Mouse (Mus musculus): ENCODE measurements around the gene Metap2. TPM values are rescaled to one million over a fixed set of nuclear protein-coding genes. Genes with fewer than 3 reads are reported as not detected.
"Not testable (repeated sequence)": the region's sequence is repeated elsewhere in the genome, so short reads cannot be mapped to it uniquely, and the experiment has no call there.

Gene Metap2
- polyA plus RNA-seq, 1 experiment from 2014 or later, result 190 TPM

DNA sequence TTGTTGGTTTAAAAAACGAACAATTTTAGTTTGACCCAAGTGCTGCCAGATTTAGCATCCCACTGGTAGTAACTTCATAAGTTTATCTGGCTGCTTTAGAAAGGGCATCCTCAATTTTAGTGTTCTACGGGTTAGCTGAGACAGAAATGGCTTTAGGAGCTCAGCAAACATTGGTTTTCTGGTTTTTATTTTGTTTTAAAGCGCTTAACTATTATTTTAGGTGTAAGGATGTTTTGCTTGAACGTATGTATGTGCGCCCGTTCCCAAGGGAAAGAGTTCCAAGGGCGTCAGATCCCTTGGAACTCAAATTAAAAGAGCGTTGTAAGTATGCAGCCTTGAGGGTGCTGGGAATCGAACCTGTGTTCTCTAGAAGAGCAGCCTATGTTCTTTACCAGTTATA lies 64.1 kb downstream of the Metap2 start:
- H3K27me3 ChIP-seq, result peaks cover 22% of the 10 kb centered on the region
- no peak overlapping the region for H3K4me3 ChIP-seq
- no peak overlapping the region for H3K4me2 ChIP-seq (replicated peaks)

DNA sequence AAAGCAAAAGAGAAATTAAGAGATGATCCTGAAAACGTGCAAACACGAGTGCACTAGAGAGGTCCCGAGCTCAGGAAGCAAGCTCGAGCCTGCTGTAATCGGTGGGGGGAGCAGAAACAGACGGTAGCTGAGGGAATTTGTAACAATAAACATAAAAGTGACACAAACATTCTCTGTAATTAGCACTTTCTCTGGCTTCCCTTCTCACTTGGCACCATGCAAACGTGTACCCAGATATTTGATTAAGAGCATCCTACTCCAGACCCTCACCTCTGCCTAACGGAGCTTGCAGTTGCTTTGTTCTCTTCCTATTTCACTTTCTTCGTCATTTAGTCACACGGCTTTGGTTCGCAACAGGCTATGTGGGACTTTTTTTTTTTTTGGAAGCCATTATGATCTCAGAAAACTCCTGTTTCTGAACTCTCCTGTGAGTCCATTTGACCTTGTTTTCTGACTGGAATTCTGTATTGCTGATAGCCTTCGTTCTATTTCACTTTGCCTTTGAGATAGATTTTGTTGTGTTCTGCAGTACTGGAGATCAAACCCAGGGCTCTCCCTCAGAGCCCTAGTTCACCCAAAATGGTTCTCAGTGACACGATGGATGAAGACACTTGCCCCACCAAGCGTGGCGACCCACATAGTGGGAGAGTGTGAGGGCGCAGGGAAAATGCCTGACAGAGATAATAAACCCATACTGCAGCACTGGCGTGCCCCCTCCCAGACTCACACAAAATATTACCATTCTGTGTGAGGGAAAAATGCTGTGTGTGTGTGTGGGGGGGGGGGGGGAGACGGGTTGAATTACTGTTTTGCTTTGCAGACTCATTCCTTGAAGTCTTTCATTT lies 64.9 kb downstream of the Metap2 start:
- peaks cover 22% of the 10 kb centered on the region for H3K27me3 ChIP-seq

More for the DNA sequence above, 64.1 kb downstream of the Metap2 start:
- WGBS, result 35% methylated on average over 9 of the region's 9 CpGs
- Histone ChIP-seq H3K4me1 (peaks cover 8% of the 10 kb centered on the region; the same call in 1 of the 2 replicates), H3K36me3 (no peaks in the 10 kb centered on the region), H3K9ac (no peak overlapping the region), H3K9me3 (replicated peaks) (no peaks in the 10 kb centered on the region), H3K27ac (no peak overlapping the region)
- no peak for ATAC-seq (ENCODE audit: low FRiP score)

DNA sequence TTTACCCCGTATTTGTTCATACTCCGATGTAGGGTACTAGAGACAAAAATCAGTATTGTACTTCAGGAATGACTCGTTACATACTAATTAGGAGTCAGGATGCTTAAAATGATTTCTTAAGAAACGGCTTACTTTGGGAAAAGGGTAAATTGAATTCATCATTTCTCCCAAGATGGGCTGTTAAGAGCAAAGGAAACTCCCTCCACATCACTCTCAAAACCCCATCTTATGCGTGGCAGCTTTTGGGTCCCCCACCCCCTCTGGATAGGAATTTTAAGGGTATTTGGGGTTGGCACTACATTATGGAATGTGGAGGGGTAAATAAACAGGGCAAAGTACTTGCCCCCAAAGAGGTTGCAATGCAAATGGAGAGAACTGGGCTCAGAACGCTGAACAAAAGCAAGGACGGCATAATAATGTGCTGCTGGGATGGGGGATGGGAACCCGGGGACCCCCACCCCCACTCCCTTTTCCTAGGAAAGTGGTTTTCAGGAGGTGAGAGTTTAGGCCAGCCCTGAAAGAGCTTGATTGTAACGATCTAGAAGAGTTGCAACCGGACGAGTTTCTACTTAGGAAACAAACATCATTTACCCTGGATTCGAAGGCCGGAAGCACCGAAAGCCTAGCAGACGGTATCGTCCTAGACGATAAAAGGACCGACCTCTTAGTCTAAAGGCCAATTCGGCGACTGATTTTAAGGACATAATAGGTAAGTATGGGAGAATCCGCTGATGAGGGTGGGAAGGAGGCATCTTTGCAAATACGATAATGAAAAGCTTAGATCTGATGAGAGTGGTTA lies 65.8 kb downstream of the Metap2 start, which contains the start of gene Usp44:
Gene Usp44, plus strand, starts transcription at position 625 of the 799 bp plus-strand sequence.
- Histone ChIP-seq H3K27me3 (peaks cover 22% of the 10 kb centered on the region), H3K4me1 (peaks cover 8% of the 10 kb centered on the region; the same call in 1 of the 2 replicates), H3K4me3 (no peak within 1 kb of the TSS), H3K9me3 (replicated peaks) (no peaks in the 10 kb centered on the region), H3K36me3 (no peaks in the 10 kb centered on the region), H3K9ac (no peak within 1 kb of the TSS), H3K27ac (no peak within 1 kb of the TSS), H3K4me2 (replicated peaks) (peak within 1 kb of the TSS; percentile 27; the same call in 1 of the 2 replicates)
- ATAC-seq (ENCODE audit: low FRiP score), result no peak
- 8% methylated on average over 22 of the region's 22 CpGs for WGBS

More for the DNA sequence above, 64.9 kb downstream of the Metap2 start:
- H3K9ac ChIP-seq, result no peak overlapping the region
- no peaks in the 10 kb centered on the region for H3K36me3 ChIP-seq
- no peak overlapping the region for H3K4me3 ChIP-seq
- WGBS, result 4% methylated on average over 18 of the region's 18 CpGs
- no peaks in the 10 kb centered on the region for H3K9me3 ChIP-seq (replicated peaks)
- peaks cover 8% of the 10 kb centered on the region; the same call in 1 of the 2 replicates for H3K4me1 ChIP-seq
- peak overlapping the region; percentile 27; the same call in 1 of the 2 replicates for H3K4me2 ChIP-seq (replicated peaks)
- H3K27ac ChIP-seq, result no peak overlapping the region
- no peak for ATAC-seq (ENCODE audit: low FRiP score)

DNA sequence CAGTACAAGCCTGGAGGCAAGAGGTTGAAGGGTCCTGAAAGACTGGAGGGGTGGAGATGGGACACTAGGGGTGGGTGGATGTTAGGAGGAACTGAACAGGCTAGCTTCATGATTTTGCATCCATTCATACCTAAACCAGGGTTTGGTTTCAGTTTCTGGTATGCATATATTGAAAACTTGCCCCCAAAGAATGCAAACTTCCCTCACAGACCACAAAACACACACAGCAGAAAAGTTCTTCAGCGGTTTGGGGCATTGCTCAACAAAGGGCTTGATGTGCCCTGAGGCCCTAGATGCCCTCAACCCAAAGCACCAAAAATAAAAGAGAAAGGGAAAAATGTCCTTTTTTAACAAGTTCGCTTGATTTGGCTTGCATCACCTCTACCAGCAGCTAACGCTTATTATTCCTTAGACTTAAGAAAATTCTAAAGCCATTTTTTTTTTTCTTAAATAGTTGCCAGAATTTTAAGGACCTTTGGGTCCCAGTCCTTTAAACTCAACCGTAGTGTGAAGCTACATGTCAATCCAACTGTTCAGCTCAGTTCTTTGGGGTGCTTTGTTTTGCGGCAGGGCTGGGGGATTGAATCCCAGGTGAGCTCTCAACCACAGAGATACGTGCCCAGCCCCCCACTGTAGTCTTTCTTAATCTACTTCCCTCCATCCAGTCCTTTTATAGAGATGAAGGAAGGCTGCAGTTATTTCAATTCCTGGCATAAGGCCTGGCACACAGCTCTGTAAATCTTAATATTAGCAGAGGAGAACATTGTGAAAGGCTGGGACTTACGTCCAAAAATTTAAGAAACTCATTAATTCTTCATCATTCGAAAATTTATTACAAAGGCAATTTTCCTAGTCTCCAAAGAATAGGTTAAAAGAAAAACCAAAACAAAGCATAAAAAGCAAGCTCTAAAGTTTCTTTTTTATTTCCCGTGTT lies 66.7 kb downstream of the Metap2 start:
- H3K27ac ChIP-seq, result no peak overlapping the region
- WGBS, result 42% methylated on average over 9 of the region's 9 CpGs
- H3K4me1 ChIP-seq, result peaks cover 8% of the 10 kb centered on the region; the same call in 1 of the 2 replicates
- H3K9ac ChIP-seq, result no peak overlapping the region
- no peaks in the 10 kb centered on the region for H3K36me3 ChIP-seq
- no peak overlapping the region for H3K4me3 ChIP-seq
- no peak for ATAC-seq (ENCODE audit: low FRiP score)
- no peak overlapping the region for H3K4me2 ChIP-seq (replicated peaks)
- H3K27me3 ChIP-seq, result peaks cover 22% of the 10 kb centered on the region
- H3K9me3 ChIP-seq (replicated peaks), result no peaks in the 10 kb centered on the region

DNA sequence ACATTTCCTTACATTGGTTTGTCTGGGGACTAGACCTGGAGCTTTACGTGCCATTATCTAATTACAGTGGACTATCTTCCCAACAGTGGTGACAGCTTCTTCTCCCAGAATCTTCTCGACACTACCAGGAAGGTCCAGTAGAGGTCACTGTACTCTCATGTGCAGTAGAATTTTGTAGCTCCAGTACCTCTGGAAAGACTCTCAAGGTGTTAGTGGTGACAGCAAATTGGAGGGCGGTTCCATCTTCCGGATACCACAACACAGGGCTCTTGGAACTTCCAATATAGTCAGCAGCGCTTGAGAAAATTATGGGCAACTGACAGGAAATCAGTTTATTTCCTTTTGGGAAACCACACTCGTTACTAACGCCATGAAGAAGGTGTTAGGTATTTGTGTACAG lies 78.2 kb downstream of the Metap2 start:
- H3K9me3 ChIP-seq (replicated peaks), result no peaks in the 10 kb centered on the region
- H3K36me3 ChIP-seq, result no peaks in the 10 kb centered on the region
- no peak overlapping the region for H3K9ac ChIP-seq
- 36% methylated on average over 7 of the region's 7 CpGs for WGBS
- ATAC-seq (ENCODE audit: low FRiP score), result no peak
- H3K4me3 ChIP-seq, result no peak overlapping the region
- H3K4me2 ChIP-seq (replicated peaks), result no peak overlapping the region
- H3K4me1 ChIP-seq, result no peaks in the 10 kb centered on the region
- H3K27ac ChIP-seq, result no peak overlapping the region
- peaks cover 10% of the 10 kb centered on the region for H3K27me3 ChIP-seq

DNA sequence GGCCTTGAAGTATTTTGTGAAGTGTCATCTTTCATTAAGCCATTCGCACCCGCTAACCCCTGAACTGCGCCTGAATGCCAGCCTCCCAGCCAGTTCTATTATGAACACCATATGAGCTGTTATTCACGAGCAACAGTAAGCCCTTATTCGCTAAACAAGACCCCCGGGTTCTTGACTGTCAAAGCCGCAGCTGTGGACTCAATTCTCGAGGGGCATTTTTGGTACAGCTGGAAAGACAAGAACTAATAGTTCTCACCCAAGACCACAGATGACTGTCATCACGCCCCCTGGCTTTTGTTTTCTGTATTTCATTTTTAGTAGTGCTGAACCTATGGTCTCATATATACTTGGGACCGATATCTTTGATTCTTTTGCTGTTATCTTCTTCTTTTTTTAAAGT lies 83.1 kb downstream of the Metap2 start:
- 57% methylated on average over 10 of the region's 10 CpGs for WGBS
- ATAC-seq (ENCODE audit: low FRiP score), result peak; percentile 56; the same call in 1 of the 2 replicates
- H3K9ac ChIP-seq, result no peak overlapping the region

DNA sequence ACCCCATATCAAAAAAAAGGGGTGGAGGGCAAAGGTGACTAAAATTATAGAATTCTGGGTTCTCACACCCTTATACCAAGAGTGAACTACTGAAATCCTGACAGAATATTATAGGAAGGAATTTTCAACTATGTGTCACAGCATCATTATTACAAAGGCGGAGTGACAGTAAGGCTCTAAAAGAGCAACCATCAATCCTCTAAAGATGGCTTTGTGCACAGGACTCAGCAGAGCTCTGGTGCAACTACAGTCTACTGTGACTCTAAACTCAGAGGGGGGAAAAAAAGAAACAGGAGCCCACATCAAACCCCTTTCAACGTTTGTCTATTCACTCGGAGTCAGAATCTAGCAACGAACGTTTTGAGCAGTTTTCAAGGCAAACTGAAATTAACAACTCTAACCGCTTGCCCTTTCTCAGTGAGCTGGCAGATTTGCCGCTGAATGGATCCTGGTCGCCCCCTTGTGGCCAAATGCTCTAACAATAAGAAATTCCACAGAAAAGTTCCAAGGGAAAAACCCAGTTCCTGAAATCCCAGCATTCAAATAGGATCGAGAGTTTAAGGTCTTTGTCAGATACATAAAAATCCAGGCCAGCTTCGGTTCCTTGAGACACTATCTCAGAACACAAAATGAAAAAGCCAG lies 84.0 kb downstream of the Metap2 start:
- H3K9me3 ChIP-seq (replicated peaks), result no peaks in the 10 kb centered on the region
- H3K4me1 ChIP-seq, result no peaks in the 10 kb centered on the region
- no peak for ATAC-seq (ENCODE audit: low FRiP score)
- H3K36me3 ChIP-seq, result no peaks in the 10 kb centered on the region
- no peak overlapping the region for H3K27ac ChIP-seq
- H3K4me3 ChIP-seq, result no peak overlapping the region
- H3K9ac ChIP-seq, result no peak overlapping the region
- 19% methylated on average over 10 of the region's 10 CpGs for WGBS
- peak overlapping the region; percentile 21; the same call in 1 of the 2 replicates for H3K4me2 ChIP-seq (replicated peaks)
- H3K27me3 ChIP-seq, result no peaks in the 10 kb centered on the region

More for the DNA sequence above, 83.1 kb downstream of the Metap2 start:
- no peaks in the 10 kb centered on the region for H3K36me3 ChIP-seq
- H3K9me3 ChIP-seq (replicated peaks), result no peaks in the 10 kb centered on the region
- H3K4me1 ChIP-seq, result no peaks in the 10 kb centered on the region
- H3K4me3 ChIP-seq, result no peak overlapping the region
- H3K27ac ChIP-seq, result no peak overlapping the region
- 0 out of 2 replicates have a peak, but pooled peaks cover under 1% of the 10 kb centered on the region for H3K27me3 ChIP-seq
- no peak overlapping the region for H3K4me2 ChIP-seq (replicated peaks)

DNA sequence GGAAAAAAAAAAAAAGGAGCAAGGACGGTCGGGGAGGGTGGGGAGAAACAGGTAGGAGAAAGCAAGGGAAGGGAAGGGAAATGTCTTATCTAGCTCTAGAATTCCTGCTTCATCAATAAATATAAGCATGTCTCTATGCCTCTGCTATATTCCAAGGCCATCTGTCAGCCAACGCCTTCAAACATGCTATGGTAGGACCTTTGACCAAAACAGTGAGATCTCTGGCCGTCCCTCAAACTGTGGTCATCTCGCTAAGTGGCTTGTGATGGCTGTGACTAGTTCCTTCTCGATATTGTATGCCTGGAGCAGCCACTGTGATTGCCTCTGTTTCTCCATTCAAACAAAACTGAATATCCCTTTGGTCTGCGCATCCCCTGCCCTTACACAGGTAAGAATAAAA lies 84.8 kb downstream of the Metap2 start:
- no peaks in the 10 kb centered on the region for H3K9me3 ChIP-seq (replicated peaks)
- no peaks in the 10 kb centered on the region for H3K36me3 ChIP-seq
- H3K27me3 ChIP-seq, result no peaks in the 10 kb centered on the region
- H3K4me3 ChIP-seq, result no peak overlapping the region
- ATAC-seq (ENCODE audit: low FRiP score), result no peak
- no peaks in the 10 kb centered on the region for H3K4me1 ChIP-seq
- no peak overlapping the region for H3K9ac ChIP-seq
- no peak overlapping the region for H3K4me2 ChIP-seq (replicated peaks)
- WGBS, result 89% methylated on average over 7 of the region's 7 CpGs
- H3K27ac ChIP-seq, result no peak overlapping the region

DNA sequence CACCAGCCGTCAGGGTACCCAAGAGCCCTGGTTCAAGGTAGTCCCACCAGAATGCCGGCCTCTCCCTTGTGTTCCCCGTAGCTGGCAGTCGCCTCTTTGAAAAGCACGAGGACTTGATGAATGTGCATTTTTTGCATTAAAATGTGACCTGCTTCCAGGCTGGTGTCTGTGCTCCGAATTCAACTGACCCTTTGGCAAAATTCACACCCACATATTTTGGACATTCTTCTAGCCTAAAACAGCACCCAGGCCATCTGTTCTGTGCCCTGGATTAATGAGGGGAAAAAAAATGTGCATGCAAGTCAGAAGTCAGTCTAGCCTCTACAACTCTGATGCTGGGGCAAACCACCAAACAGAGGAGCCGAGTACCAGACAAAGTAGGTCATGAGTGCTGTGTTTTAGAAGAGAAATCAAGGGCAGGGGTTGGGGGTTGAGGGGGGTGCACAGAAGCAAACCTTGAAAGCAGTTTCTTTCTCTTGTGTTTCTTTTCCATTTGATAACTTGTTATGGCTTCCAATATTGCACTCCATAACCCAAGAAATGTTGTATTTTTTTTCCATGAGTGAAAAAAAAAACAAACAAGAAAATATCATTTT lies 86.2 kb downstream of the Metap2 start:
- Histone ChIP-seq H3K9me3 (replicated peaks) (no peaks in the 10 kb centered on the region), H3K36me3 (no peaks in the 10 kb centered on the region), H3K4me2 (replicated peaks) (no peak overlapping the region), H3K4me1 (no peaks in the 10 kb centered on the region), H3K4me3 (no peak overlapping the region), H3K27ac (no peak overlapping the region), H3K27me3 (no peaks in the 10 kb centered on the region), H3K9ac (no peak overlapping the region)
- no peak for ATAC-seq (ENCODE audit: low FRiP score)
- WGBS, result 34% methylated on average over 7 of the region's 7 CpGs

DNA sequence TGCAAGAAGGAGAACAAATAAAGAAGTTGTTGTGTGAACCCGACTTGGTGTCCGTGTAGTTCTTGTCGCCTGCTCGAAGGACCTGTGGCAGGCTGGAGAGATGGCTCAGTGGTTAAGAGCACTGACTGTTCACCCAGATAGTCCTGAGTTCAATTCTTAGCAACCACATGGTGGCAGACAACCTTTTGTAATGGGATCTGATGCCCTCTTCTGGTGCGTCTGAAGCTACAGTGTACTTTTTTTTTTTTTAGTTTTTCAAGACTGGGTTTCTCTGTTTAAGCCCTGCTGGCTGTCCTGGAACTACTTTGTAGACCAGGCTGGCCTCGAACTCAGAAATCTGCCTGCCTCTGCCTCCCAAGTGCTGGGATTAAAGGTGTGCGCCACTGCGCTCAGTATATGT lies 87.5 kb downstream of the Metap2 start:
- not testable (repeated sequence) for H3K4me1 ChIP-seq; H3K36me3 ChIP-seq; H3K27me3 ChIP-seq; H3K9me3 ChIP-seq (replicated peaks); ATAC-seq (ENCODE audit: low FRiP score); H3K4me2 ChIP-seq (replicated peaks); H3K27ac ChIP-seq; H3K4me3 ChIP-seq; H3K9ac ChIP-seq
- 95% methylated on average over 8 of the region's 8 CpGs for WGBS

Data from hindbrain, embryonic 12.5 days (tissue).